Mouse (Mus musculus): ENCODE data around the gene Syn2.

DNA sequence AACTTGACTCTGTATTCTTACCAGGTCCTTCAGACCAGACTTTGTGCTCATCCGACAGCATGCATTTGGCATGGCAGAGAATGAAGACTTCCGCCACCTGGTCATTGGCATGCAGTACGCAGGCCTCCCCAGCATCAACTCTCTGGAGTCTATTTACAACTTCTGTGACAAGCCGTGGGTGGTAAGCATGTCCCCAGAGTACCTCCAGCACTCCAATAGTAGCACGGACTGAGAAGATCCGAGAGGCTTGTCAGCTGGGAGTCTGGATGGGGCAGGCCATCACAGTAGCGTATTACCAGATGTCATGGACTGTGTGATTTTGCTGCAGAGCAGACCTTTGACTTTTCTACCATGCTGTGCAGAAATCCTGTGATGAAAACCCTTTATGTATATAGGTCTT lies 104.6 kb downstream of the Syn2 start:
- TF ChIP-seq CTCF (IDR thresholded peaks at IDR 0.05; ENCODE audit: control insufficient read depth, insufficient read depth, low read length) = no peak
- TF ChIP-seq POLR2A (IDR thresholded peaks at IDR 0.05; ENCODE audit: borderline replicate concordance, control insufficient read depth, low read depth, low read length) = no peak

Data from bone marrow, adult 2 months (tissue).